Mouse (Mus musculus) CD8-positive naive resting alpha-beta T cell, adult 2 months (primary cell): ENCODE data around the gene Kctd20.
A peak's percentile ranks its signal among the peaks of the same experiment; 100 is the strongest.

Source experiments
- DNase-seq, 2 experiments: peaks; one replicate each; pipeline ENCODE4 v3.0.0; 2022; ENCODE audit warnings: low read depth in 2 of 2, low spot score in 2 of 2

Kctd20 gene

GRCm38 (mm10) chr17:28951831-28952799 is at the start of gene Kctd20:
TSS of gene Kctd20 (plus strand) at chr17:28951950.
- DNase-seq: peak; percentile 79 to 87

DNA sequence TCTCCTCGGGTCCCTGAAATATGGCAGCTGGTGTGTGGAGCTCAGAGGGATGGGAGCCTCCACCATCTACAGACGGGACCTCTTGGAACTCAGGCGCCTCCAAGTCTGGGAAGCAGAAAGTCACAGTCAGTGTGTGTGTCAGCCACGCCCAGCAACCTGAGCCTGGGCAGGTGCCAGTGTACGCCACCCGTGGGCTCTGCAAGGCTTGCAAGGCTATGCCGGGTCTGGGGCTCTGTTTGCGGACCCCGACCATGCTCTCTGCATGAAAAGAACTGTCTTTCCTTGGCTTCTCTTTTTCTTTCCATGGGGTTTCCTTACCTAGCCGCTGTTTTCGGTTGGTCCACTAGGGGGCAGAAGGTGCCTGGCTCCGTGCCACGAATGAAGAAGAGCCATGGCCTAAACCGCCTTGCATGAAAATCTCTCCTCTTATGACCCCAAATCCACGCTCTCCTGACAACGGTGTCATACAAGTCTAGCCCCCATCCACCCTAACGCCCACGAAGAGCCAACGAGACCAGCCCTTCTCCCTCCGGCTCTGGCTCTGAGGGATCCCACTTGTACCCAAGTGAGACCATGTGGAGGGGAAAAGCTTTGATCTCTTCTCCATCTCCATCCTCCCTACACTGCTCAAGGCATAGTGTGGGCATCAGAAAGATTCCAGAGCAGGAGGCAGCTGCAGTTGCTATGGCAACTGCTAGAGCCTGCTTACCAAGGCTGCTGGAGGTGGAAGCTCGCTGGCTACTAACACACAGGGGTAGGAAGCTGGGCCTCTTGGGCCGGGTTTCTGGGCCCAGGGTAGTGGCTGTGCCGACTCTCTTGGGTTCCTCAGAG is 47.0 kb upstream of the Kctd20 start:
- DNase-seq: peak; percentile 56 to 68

GRCm38 (mm10) chr17:28905377-28905916 is 46.3 kb upstream of the Kctd20 start:
- no peak for DNase-seq

DNA sequence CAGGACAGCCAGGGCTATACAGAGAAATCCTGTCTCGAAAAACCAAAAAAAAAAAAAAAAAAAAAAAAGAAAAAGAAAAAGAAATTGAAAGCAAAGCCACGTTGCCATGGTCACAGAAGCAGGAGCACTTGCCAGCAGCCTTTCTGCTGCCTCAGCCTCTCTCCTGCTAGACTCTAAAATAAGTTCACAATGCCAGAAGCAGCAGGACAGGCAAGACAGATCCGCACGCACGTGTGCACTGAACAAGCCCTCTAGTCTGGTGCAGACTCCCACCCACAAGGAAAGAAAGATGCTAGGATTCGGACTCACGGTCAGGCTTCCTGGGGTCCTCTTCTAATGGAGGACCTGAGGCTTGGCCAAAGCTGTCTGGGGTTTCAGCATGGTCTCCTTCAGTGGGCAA is 43.8 kb upstream of the Kctd20 start:
- no peak for DNase-seq

- peak; percentile 30 to 67 for DNase-seq
Observed at GRCm38 (mm10) chr17:28909252-28909941, 42.4 kb upstream of the Kctd20 start.

- DNase-seq: no peak
Observed at GRCm38 (mm10) chr17:28910139-28910538, 41.6 kb upstream of the Kctd20 start.

DNA sequence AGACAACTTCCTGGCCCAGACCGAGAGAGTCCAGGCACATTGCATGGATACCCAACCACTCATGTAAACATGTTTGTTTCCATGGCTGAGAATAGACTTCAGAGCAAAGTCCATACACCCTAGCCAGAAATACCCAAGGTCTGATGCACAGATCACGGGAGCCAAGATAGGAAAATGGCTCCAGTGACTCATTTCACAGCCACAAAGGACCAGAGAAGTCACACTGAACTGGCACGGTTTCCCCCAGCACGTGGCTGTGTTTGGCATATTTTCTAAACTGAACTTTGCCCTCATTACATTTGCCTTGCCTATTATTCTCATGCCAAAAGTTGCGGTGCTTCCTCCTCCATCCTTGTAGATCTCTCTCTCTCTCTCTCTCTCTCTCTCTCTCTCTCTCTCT is 38.5 kb upstream of the Kctd20 start:
- DNase-seq: no peak

GRCm38 (mm10) chr17:28913940-28914339 is 37.8 kb upstream of the Kctd20 start:
- DNase-seq: no peak

DNA sequence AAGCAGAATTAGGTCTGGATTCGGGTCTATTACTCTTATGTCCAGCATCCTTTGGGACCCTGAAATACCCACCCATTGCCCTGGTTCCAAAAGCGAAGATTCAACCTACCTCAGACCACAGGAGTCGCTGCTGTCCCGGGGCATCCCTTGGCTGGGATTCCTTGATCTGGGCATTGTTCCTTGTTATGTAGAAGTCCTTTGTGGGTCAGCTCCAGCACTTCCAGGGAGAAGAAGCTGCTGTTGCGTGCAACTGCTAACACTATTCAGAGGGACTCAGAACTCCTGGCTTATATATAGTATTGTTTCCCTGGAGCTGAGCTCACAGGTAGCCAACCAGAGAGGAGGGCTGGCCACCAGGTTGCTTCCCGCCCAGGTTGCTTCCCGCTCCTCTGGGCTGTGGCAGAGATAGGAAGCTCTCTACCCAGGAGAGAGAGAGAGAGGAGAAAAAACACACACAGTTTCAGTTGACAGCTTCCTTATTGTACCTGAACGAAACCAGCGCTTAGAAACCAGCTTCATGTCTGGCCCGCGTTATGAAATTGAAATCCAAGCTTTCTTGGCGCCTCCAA is 36.6 kb upstream of the Kctd20 start, which contains the start of gene 4930539E08Rik:
4930539E08Rik (minus strand) TSS at position 265 of the 569 bp plus-strand sequence.
- no peak for DNase-seq

GRCm38 (mm10) chr17:28916520-28916919 is 35.2 kb upstream of the Kctd20 start:
- DNase-seq: no peak

- DNase-seq: no peak
Observed at GRCm38 (mm10) chr17:28921086-28921485, 30.7 kb upstream of the Kctd20 start.

GRCm38 (mm10) chr17:28922096-28922495 is 29.7 kb upstream of the Kctd20 start:
- DNase-seq: no peak

DNA sequence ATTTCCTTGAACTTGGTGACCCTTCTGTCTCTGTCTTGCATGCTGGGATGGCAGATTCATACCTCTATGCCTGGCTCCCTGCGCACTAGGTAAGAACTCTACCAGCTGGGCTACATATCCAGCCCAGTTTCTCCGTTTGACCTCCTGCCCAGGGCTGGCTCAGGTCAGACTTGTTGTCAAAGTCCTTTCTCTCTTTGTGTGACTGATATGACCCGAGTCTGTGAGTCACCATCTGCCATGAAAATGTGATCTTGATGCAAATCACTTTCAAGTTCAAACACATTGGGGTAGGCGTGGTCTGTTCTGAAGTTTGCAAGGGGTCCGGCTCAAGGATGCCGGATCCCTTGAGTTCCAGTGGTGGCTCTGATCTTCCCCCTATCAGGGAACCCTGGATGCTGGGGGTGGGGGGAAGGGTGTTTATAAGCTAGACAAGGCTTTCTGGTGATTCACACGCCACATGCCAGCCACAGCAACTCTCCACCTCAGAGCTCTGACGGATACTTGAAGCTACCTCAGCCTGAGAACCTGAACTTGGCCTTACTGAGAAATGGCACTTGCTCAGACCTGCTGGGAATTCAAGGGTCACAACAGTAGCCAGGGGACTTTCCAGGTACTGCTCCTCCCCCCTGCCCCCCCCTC is 26.7 kb upstream of the Kctd20 start:
- DNase-seq: no peak

DNA sequence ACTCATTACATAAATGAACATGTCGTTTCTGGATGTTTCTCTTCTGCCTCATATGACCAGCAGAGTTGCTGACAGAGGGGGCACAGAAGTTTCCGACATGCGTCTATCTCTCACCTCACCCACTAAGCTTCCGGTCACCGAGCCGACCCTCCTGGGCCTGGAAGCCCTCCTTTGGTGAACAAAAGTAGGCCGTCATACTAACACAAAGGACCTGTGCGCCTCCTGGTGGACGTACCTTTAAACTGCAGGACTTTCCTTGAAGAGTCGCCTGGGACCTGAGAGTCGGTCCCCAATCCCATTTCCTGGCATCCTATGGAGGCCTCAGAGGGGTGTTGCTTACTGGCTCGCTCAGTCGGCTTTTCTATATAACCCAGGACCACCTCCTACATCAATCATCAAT is 25.4 kb upstream of the Kctd20 start:
- peak; percentile 66 to 71 for DNase-seq

GRCm38 (mm10) chr17:28926866-28927635 is 24.7 kb upstream of the Kctd20 start:
- DNase-seq: peak; percentile 36 to 50

GRCm38 (mm10) chr17:28928004-28928403 is 23.7 kb upstream of the Kctd20 start:
- DNase-seq: no peak

GRCm38 (mm10) chr17:28929369-28929768 is 22.4 kb upstream of the Kctd20 start:
- DNase-seq: no peak

DNA sequence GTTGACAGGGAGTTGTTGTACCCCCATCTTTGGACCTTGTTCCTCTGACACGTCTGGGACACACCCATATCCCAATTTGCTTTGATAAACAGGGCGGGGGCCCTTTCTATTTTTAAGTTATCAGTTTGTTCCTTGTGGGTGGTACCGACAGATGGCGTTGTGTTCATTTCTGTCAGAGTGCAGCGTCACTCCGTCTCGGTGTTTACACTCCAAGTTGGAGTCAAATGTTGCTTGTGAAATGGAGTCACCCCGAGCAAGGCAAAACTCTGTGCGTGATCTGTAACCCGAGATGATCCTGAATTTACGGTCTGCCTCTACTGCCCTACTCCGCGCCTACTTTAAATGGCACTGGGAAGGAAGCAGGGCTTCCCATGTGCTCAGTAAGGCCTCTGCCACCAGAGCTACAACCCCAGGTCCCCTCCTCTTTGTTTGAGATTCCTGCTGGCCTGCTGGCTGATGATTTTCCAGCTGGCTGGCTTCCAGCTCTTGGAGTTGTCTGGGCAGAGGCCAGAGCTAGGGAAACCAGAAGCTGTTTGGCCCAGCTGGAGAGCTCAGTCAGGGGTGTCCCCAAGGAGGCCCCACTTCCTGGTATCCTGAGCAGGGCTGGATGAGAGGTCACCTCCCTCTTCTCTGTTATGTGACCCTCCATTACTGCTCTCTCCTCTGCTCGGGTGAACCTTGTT is 21.2 kb upstream of the Kctd20 start:
- no peak for DNase-seq
